Mouse (Mus musculus): ENCODE measurements around the gene Rhobtb3.

- TF ChIP-seq TAL1 (IDR thresholded peaks at IDR 0.05; ENCODE audit: low read length), result no peak
- TF ChIP-seq GATA1 (IDR thresholded peaks at IDR 0.05; ENCODE audit: low read length), result no peak
These were observed 6.6 kb upstream of the Rhobtb3 start for GRCm38 (mm10) chr13:75950295-75950694.

Measured in erythroblast, embryonic 14.5 days (primary cell).